Mouse (Mus musculus): ENCODE data around the gene Gpr37l1. TPM values are rescaled to one million over a fixed set of nuclear protein-coding genes. Genes with fewer than 3 reads are reported as not detected.

Gpr37l1 gene
- total RNA-seq (2021) (under 1 TPM; 0.97 to 0.98 TPM), polyA plus RNA-seq (2012; rRNA removed) (2.3 and 3.6 TPM in 2 replicates)
- long read RNA-seq = 0 reads

GRCm38 (mm10) chr1:135167435-135167834 is at the start of gene Gpr37l1:
TSS of gene Gpr37l1 (minus strand) at chr1:135167681.
- Histone ChIP-seq H3K4me1 (ENCODE audit: control insufficient read depth, insufficient read depth, low read length) (peaks cover 3% of the 10 kb centered on the region; the same call in 1 of the 2 replicates), H3K9ac (ENCODE audit: low read depth, low read length) (no peak within 1 kb of the TSS), H3K36me3 (ENCODE audit: control insufficient read depth, insufficient read depth, low read length) (no peaks in the 10 kb centered on the region), H3K79me2 (replicated peaks; ENCODE audit: control insufficient read depth, insufficient read depth, low read length) (no peaks in the 10 kb centered on the region), H3K27me3 (ENCODE audit: control insufficient read depth, insufficient read depth, low read length) (peaks cover 1% of the 10 kb centered on the region; the same call in 1 of the 2 replicates), H3K27ac (no peak within 1 kb of the TSS), H3K4me3 (no peak within 1 kb of the TSS)
- TF ChIP-seq CTCF (IDR thresholded peaks at IDR 0.05) (0 out of 2 replicates have a peak, but pooled peaks have one; percentile 20), EP300 (IDR thresholded peaks at IDR 0.05; ENCODE audit: insufficient read depth, low read depth, low read length) (no peak), POLR2A (IDR thresholded peaks at IDR 0.05; ENCODE audit: insufficient read depth, low read depth, low read length) (no peak)
- DNase-seq = no peak
- intact Hi-C loops (cut with DNase I) = no loop called here
- WGBS = 52% methylated on average over 11 of the region's 11 CpGs

GRCm38 (mm10) chr1:135213772-135214640 is 46.5 kb upstream of the Gpr37l1 start:
- no peaks in the 10 kb centered on the region for H3K4me1 ChIP-seq (ENCODE audit: control insufficient read depth, insufficient read depth, low read length)
- H3K36me3 ChIP-seq (ENCODE audit: control insufficient read depth, insufficient read depth, low read length) = no peaks in the 10 kb centered on the region
- intact Hi-C loops (cut with DNase I) = no loop called here
- no peak overlapping the region for H3K9ac ChIP-seq (ENCODE audit: low read depth, low read length)
- 82% methylated on average over 9 of the region's 9 CpGs for WGBS
- no peaks in the 10 kb centered on the region for H3K27me3 ChIP-seq (ENCODE audit: control insufficient read depth, insufficient read depth, low read length)
- H3K4me3 ChIP-seq = no peak overlapping the region
- TF ChIP-seq CTCF (IDR thresholded peaks at IDR 0.05) (no peak), EP300 (IDR thresholded peaks at IDR 0.05; ENCODE audit: insufficient read depth, low read depth, low read length) (no peak), POLR2A (IDR thresholded peaks at IDR 0.05; ENCODE audit: insufficient read depth, low read depth, low read length) (no peak)
- no peak overlapping the region for H3K27ac ChIP-seq
- no peak for DNase-seq
- no peaks in the 10 kb centered on the region for H3K79me2 ChIP-seq (replicated peaks; ENCODE audit: control insufficient read depth, insufficient read depth, low read length)

GRCm38 (mm10) chr1:135210421-135210820 is 42.9 kb upstream of the Gpr37l1 start:
- TF ChIP-seq POLR2A (IDR thresholded peaks at IDR 0.05; ENCODE audit: insufficient read depth, low read depth, low read length) (no peak), EP300 (IDR thresholded peaks at IDR 0.05; ENCODE audit: insufficient read depth, low read depth, low read length) (no peak), CTCF (IDR thresholded peaks at IDR 0.05) (no peak)
- no peak overlapping the region for H3K9ac ChIP-seq (ENCODE audit: low read depth, low read length)
- H3K36me3 ChIP-seq (ENCODE audit: control insufficient read depth, insufficient read depth, low read length) = no peaks in the 10 kb centered on the region
- no peak overlapping the region for H3K4me3 ChIP-seq
- no peaks in the 10 kb centered on the region for H3K4me1 ChIP-seq (ENCODE audit: control insufficient read depth, insufficient read depth, low read length)
- 31% methylated on average over 5 of the region's 5 CpGs for WGBS
- H3K27me3 ChIP-seq (ENCODE audit: control insufficient read depth, insufficient read depth, low read length) = no peaks in the 10 kb centered on the region
- intact Hi-C loops (cut with DNase I) = no loop called here
- H3K27ac ChIP-seq = no peak overlapping the region
- DNase-seq = no peak
- no peaks in the 10 kb centered on the region for H3K79me2 ChIP-seq (replicated peaks; ENCODE audit: control insufficient read depth, insufficient read depth, low read length)

- WGBS = 74% methylated on average over 9 of the region's 9 CpGs
- Histone ChIP-seq H3K4me3 (no peak overlapping the region), H3K9ac (ENCODE audit: low read depth, low read length) (no peak overlapping the region), H3K27ac (no peak overlapping the region), H3K27me3 (ENCODE audit: control insufficient read depth, insufficient read depth, low read length) (no peaks in the 10 kb centered on the region), H3K79me2 (replicated peaks; ENCODE audit: control insufficient read depth, insufficient read depth, low read length) (no peaks in the 10 kb centered on the region), H3K36me3 (ENCODE audit: control insufficient read depth, insufficient read depth, low read length) (no peaks in the 10 kb centered on the region), H3K4me1 (ENCODE audit: control insufficient read depth, insufficient read depth, low read length) (no peaks in the 10 kb centered on the region)
- TF ChIP-seq CTCF (IDR thresholded peaks at IDR 0.05) = no peak
- TF ChIP-seq EP300 (IDR thresholded peaks at IDR 0.05; ENCODE audit: insufficient read depth, low read depth, low read length) = no peak
- no peak for TF ChIP-seq POLR2A (IDR thresholded peaks at IDR 0.05; ENCODE audit: insufficient read depth, low read depth, low read length)
- intact Hi-C loops (cut with DNase I) = no loop called here
- no peak for DNase-seq
Measured at GRCm38 (mm10) chr1:135208716-135209115, 41.2 kb upstream of the Gpr37l1 start.

- no peaks in the 10 kb centered on the region for H3K4me1 ChIP-seq (ENCODE audit: control insufficient read depth, insufficient read depth, low read length)
- no peak overlapping the region for H3K4me3 ChIP-seq
- DNase-seq = no peak
- H3K9ac ChIP-seq (ENCODE audit: low read depth, low read length) = no peak overlapping the region
- TF ChIP-seq EP300 (IDR thresholded peaks at IDR 0.05; ENCODE audit: insufficient read depth, low read depth, low read length) = no peak
- no peak for TF ChIP-seq CTCF (IDR thresholded peaks at IDR 0.05)
- TF ChIP-seq POLR2A (IDR thresholded peaks at IDR 0.05; ENCODE audit: insufficient read depth, low read depth, low read length) = no peak
- H3K79me2 ChIP-seq (replicated peaks; ENCODE audit: control insufficient read depth, insufficient read depth, low read length) = no peaks in the 10 kb centered on the region
- WGBS = 87% methylated on average over 14 of the region's 14 CpGs
- no peak overlapping the region for H3K27ac ChIP-seq
- no peaks in the 10 kb centered on the region for H3K27me3 ChIP-seq (ENCODE audit: control insufficient read depth, insufficient read depth, low read length)
- intact Hi-C loops (cut with DNase I) = no loop called here
- H3K36me3 ChIP-seq (ENCODE audit: control insufficient read depth, insufficient read depth, low read length) = no peaks in the 10 kb centered on the region
Measured at GRCm38 (mm10) chr1:135206586-135207339, 39.3 kb upstream of the Gpr37l1 start.

Data from heart, adult 2 months (tissue).